Mouse (Mus musculus) brown adipose tissue, adult 24 weeks (tissue): ENCODE data around the gene Cfap157. TPM values are rescaled to one million over a fixed set of nuclear protein-coding genes. Genes with fewer than 3 reads are reported as not detected.

Experiments used
- polyA plus RNA-seq: library from polyadenylated mRNA; stranded (reverse); fragments of >200 nt; gene quantifications from 2 replicates; pipeline ENCODE4 v1.2.4, GENCODE M21; 2012; ENCODE audit not compliant: missing spikeins, insufficient read depth, insufficient read length

Gene Cfap157
- polyA plus RNA-seq, 1 experiment: not detected

Other genes with a start within 250 kb of the Cfap157 start
- gene Fam102a, start 249.1 kb downstream of the Cfap157 start, polyA plus RNA-seq: 6.3 and 15.4 TPM in 2 replicates
- 31.2 and 37.5 TPM in 2 replicates for gene Dpm2, start 213.6 kb downstream of the Cfap157 start, polyA plus RNA-seq
- not detected in 2 replicates for gene Pip5kl1, start 209.6 kb downstream of the Cfap157 start, polyA plus RNA-seq
- not detected in 2 replicates for gene 9430097D07Rik, start 208.7 kb downstream of the Cfap157 start, polyA plus RNA-seq
- 2.4 and 3.0 TPM in 2 replicates for gene St6galnac4, start 197.3 kb downstream of the Cfap157 start, polyA plus RNA-seq
- 79.5 and 87.3 TPM in 2 replicates for gene St6galnac6, start 184.7 kb downstream of the Cfap157 start, polyA plus RNA-seq
- 87.5 and 109 TPM in 2 replicates for gene Ak1, start 162.7 kb downstream of the Cfap157 start, polyA plus RNA-seq
- 22.4 and 28.7 TPM in 2 replicates for gene Eng, start 137.8 kb downstream of the Cfap157 start, polyA plus RNA-seq
- 2.8 and 2.9 TPM in 2 replicates for gene Fpgs, start 80.3 kb downstream of the Cfap157 start, polyA plus RNA-seq
- 27.3 and 27.6 TPM in 2 replicates for gene Cdk9, start 71.4 kb downstream of the Cfap157 start, polyA plus RNA-seq
- 4.4 and 6.3 TPM in 2 replicates for gene Sh2d3c, start 63.4 kb downstream of the Cfap157 start, polyA plus RNA-seq
- not detected in 2 replicates for gene 6330409D20Rik, start 43.4 kb downstream of the Cfap157 start, polyA plus RNA-seq
- gene Tor2a, start 27.2 kb downstream of the Cfap157 start, polyA plus RNA-seq: 16.8 and 17.6 TPM in 2 replicates
- not detected in 2 replicates for gene Ttc16, start 8.8 kb downstream of the Cfap157 start, polyA plus RNA-seq
- 1.1 and 3.5 TPM in 2 replicates for gene Ptrh1, start 8.6 kb downstream of the Cfap157 start, polyA plus RNA-seq
- 2.8 and 4.0 TPM in 2 replicates for gene Stxbp1, start 62.8 kb upstream of the Cfap157 start, polyA plus RNA-seq
- 4.9 and 5.9 TPM in 2 replicates for gene Fam129b, start 91.7 kb upstream of the Cfap157 start, polyA plus RNA-seq
- gene Rpl12, start 177.1 kb upstream of the Cfap157 start, polyA plus RNA-seq: 5.8 and 7.5 TPM in 2 replicates
- gene Lrsam1, start 177.2 kb upstream of the Cfap157 start, polyA plus RNA-seq: 6.6 and 13.1 TPM in 2 replicates
- gene Slc2a8, start 197.7 kb upstream of the Cfap157 start, polyA plus RNA-seq: 13.1 and 15.2 TPM in 2 replicates